Mouse (Mus musculus): ENCODE data around the gene Dock1. TPM values are rescaled to one million over a fixed set of nuclear protein-coding genes. Genes with fewer than 3 reads are reported as not detected.

Dock1 gene
- polyA plus RNA-seq, 1 experiment from 2014 or later, result 5.7 TPM

GRCm38 (mm10) chr7:134804422-134804821 is 134.0 kb downstream of the Dock1 start:
- Histone ChIP-seq H3K4me2 (no peak overlapping the region), H3K27ac (replicated peaks) (no peak overlapping the region), H3K4me1 (peaks cover 23% of the 10 kb centered on the region), H3K27me3 (replicated peaks) (no peaks in the 10 kb centered on the region), H3K9me3 (replicated peaks) (no peaks in the 10 kb centered on the region), H3K9ac (replicated peaks) (no peak overlapping the region), H3K4me3 (replicated peaks) (no peak overlapping the region), H3K36me3 (no peaks in the 10 kb centered on the region)
- 89% methylated on average over 4 of the region's 4 CpGs for WGBS
- ATAC-seq (ENCODE audit: low FRiP score), result no peak

GRCm38 (mm10) chr7:134806799-134807198 is 136.3 kb downstream of the Dock1 start:
- Histone ChIP-seq H3K4me1 (peaks cover 14% of the 10 kb centered on the region), H3K9me3 (replicated peaks) (no peaks in the 10 kb centered on the region), H3K4me2 (no peak overlapping the region), H3K4me3 (replicated peaks) (no peak overlapping the region), H3K36me3 (no peaks in the 10 kb centered on the region), H3K27me3 (replicated peaks) (no peaks in the 10 kb centered on the region), H3K27ac (replicated peaks) (no peak overlapping the region), H3K9ac (replicated peaks) (no peak overlapping the region)
- 80% methylated on average over 6 of the region's 6 CpGs for WGBS
- ATAC-seq (ENCODE audit: low FRiP score), result no peak

DNA sequence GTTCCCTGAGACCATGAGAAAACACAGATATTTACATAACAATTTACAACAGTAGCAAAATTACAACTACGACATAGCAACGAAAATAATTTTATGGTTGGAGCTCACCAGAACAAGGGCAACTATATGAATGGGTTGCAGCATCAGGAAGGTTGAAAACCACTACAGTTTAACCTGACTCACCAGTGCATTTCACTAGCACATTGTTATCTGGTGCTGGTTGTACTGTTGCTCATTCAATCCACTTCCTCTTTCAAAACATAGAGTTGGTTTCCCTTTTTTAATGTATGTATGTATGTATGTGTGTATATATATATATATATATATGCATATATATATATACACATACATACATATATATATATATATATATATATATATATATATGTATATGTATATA is 138.0 kb downstream of the Dock1 start:
- Histone ChIP-seq H3K9ac (replicated peaks) (no peak overlapping the region), H3K4me1 (peaks cover 14% of the 10 kb centered on the region), H3K9me3 (replicated peaks) (no peaks in the 10 kb centered on the region), H3K4me2 (no peak overlapping the region), H3K36me3 (no peaks in the 10 kb centered on the region), H3K4me3 (replicated peaks) (no peak overlapping the region), H3K27ac (replicated peaks) (no peak overlapping the region), H3K27me3 (replicated peaks) (no peaks in the 10 kb centered on the region)
- WGBS, result 93% methylated on average over 2 of the region's 2 CpGs
- ATAC-seq (ENCODE audit: low FRiP score), result no peak

- Histone ChIP-seq H3K36me3 (no peaks in the 10 kb centered on the region), H3K9me3 (replicated peaks) (no peaks in the 10 kb centered on the region), H3K4me3 (replicated peaks) (no peak overlapping the region), H3K4me2 (no peak overlapping the region), H3K9ac (replicated peaks) (no peak overlapping the region), H3K4me1 (peaks cover 13% of the 10 kb centered on the region), H3K27me3 (replicated peaks) (no peaks in the 10 kb centered on the region), H3K27ac (replicated peaks) (no peak overlapping the region)
- no peak for ATAC-seq (ENCODE audit: low FRiP score)
- WGBS, result 90% methylated on average over 6 of the region's 6 CpGs
These were observed 139.0 kb downstream of the Dock1 start for GRCm38 (mm10) chr7:134809241-134809975.

DNA sequence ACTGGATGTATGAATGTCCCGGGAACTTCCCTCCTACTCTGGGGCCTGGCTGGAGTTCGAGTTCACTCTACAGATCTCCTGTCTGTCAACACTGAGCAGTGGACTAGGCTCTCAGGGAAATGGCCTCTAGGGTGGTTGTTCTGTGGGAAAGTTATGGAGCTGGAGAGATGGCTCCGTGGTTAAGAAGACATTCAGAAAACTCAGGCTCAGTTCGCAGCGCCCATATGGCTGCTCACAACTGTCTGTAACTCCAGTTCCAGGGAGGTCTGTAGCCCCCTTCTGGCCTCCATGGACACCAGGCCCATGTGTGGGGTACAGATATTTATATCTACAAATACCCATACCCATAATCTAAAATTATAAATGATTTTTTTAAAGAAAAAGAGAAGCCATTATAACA is 148.0 kb downstream of the Dock1 start:
- H3K4me3 ChIP-seq (replicated peaks), result no peak overlapping the region
- no peak overlapping the region for H3K27ac ChIP-seq (replicated peaks)
- no peaks in the 10 kb centered on the region for H3K9me3 ChIP-seq (replicated peaks)
- H3K36me3 ChIP-seq, result no peaks in the 10 kb centered on the region
- ATAC-seq (ENCODE audit: low FRiP score), result no peak
- H3K4me1 ChIP-seq, result peaks cover 10% of the 10 kb centered on the region; the same call in 1 of the 2 replicates
- no peaks in the 10 kb centered on the region for H3K27me3 ChIP-seq (replicated peaks)
- WGBS, result 93% methylated on average over 5 of the region's 5 CpGs
- H3K4me2 ChIP-seq, result no peak overlapping the region
- no peak overlapping the region for H3K9ac ChIP-seq (replicated peaks)

- peaks cover 16% of the 10 kb centered on the region for H3K4me1 ChIP-seq
- no peaks in the 10 kb centered on the region for H3K9me3 ChIP-seq (replicated peaks)
- H3K4me2 ChIP-seq, result no peak overlapping the region
- no peaks in the 10 kb centered on the region for H3K27me3 ChIP-seq (replicated peaks)
- H3K36me3 ChIP-seq, result no peaks in the 10 kb centered on the region
- H3K27ac ChIP-seq (replicated peaks), result no peak overlapping the region
- no peak for ATAC-seq (ENCODE audit: low FRiP score)
- 68% methylated on average over 1 of the region's 1 CpGs for WGBS
- no peak overlapping the region for H3K9ac ChIP-seq (replicated peaks)
- H3K4me3 ChIP-seq (replicated peaks), result no peak overlapping the region
These were observed 150.8 kb downstream of the Dock1 start for GRCm38 (mm10) chr7:134821264-134821663.

- H3K9ac ChIP-seq (replicated peaks), result no peak overlapping the region
- WGBS, result 81% methylated on average over 3 of the region's 3 CpGs
- ATAC-seq (ENCODE audit: low FRiP score), result no peak
These were observed 151.6 kb downstream of the Dock1 start for GRCm38 (mm10) chr7:134822006-134822405.

DNA sequence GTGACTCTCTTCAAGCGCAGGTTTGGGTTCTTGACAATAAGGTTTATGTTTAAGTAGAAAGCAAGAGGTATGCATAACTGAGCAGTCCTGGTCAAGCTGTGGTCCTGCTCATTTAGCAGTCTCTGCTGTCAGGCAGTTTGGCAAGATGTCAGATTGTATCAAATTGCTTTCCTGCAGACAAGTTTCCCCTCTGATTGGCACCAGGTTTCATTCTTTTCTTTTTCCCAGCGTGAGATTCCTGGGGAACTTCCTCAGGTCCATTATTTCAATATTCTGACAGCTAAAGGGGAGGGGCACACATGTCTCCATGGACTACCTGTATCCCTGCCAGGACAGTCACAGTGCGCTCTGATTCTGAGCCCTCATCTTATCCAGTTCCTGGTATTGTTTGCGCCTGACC is 153.4 kb downstream of the Dock1 start:
- Histone ChIP-seq H3K27ac (replicated peaks) (no peak overlapping the region), H3K27me3 (replicated peaks) (no peaks in the 10 kb centered on the region), H3K9ac (replicated peaks) (no peak overlapping the region), H3K9me3 (replicated peaks) (no peaks in the 10 kb centered on the region), H3K4me1 (peaks cover 16% of the 10 kb centered on the region), H3K4me3 (replicated peaks) (no peak overlapping the region), H3K36me3 (no peaks in the 10 kb centered on the region), H3K4me2 (no peak overlapping the region)
- ATAC-seq (ENCODE audit: low FRiP score), result no peak
- WGBS, result 62% methylated on average over 4 of the region's 4 CpGs

More at GRCm38 (mm10) chr7:134822006-134822405, 151.6 kb downstream of the Dock1 start:
- Histone ChIP-seq H3K27ac (replicated peaks) (no peak overlapping the region), H3K4me1 (peaks cover 16% of the 10 kb centered on the region), H3K27me3 (replicated peaks) (no peaks in the 10 kb centered on the region), H3K9me3 (replicated peaks) (no peaks in the 10 kb centered on the region), H3K4me3 (replicated peaks) (no peak overlapping the region), H3K4me2 (no peak overlapping the region), H3K36me3 (no peaks in the 10 kb centered on the region)

GRCm38 (mm10) chr7:134840066-134840465 is 169.6 kb downstream of the Dock1 start:
- Histone ChIP-seq H3K36me3 (no peaks in the 10 kb centered on the region), H3K4me2 (no peak overlapping the region), H3K9me3 (replicated peaks) (no peaks in the 10 kb centered on the region), H3K4me1 (no peaks in the 10 kb centered on the region), H3K27ac (replicated peaks) (no peak overlapping the region), H3K9ac (replicated peaks) (no peak overlapping the region), H3K4me3 (replicated peaks) (no peak overlapping the region), H3K27me3 (replicated peaks) (no peaks in the 10 kb centered on the region)
- no peak for ATAC-seq (ENCODE audit: low FRiP score)
- 83% methylated on average over 2 of the region's 2 CpGs for WGBS

DNA sequence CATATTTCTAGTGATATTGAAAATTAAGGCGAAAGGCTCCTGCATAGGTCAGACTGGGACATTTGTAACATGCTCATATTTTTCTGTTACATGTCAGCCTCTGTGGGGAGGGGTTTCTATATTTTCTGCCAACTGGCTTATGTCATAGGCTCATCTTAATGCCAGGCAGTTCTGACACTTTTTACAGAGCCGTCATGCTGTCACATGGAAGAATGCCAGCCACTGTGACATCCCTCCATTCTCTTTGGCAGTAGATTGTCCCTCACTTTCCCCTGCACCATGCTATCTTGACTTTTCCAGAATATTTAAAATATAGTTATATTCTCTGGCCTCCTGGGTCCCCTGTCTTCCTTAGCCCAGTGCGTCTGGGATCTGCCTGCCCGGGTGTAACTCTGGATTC is 172.3 kb downstream of the Dock1 start:
- H3K36me3 ChIP-seq, result no peaks in the 10 kb centered on the region
- ATAC-seq (ENCODE audit: low FRiP score), result no peak
- H3K27ac ChIP-seq (replicated peaks), result no peak overlapping the region
- 84% methylated on average over 4 of the region's 4 CpGs for WGBS
- no peaks in the 10 kb centered on the region for H3K27me3 ChIP-seq (replicated peaks)
- no peak overlapping the region for H3K4me2 ChIP-seq
- no peaks in the 10 kb centered on the region for H3K9me3 ChIP-seq (replicated peaks)
- H3K9ac ChIP-seq (replicated peaks), result no peak overlapping the region
- H3K4me1 ChIP-seq, result no peaks in the 10 kb centered on the region
- no peak overlapping the region for H3K4me3 ChIP-seq (replicated peaks)

- no peaks in the 10 kb centered on the region for H3K36me3 ChIP-seq
- ATAC-seq (ENCODE audit: low FRiP score), result no peak
- WGBS, result 59% methylated on average over 6 of the region's 6 CpGs
These were observed 191.5 kb downstream of the Dock1 start for GRCm38 (mm10) chr7:134862000-134862399.

DNA sequence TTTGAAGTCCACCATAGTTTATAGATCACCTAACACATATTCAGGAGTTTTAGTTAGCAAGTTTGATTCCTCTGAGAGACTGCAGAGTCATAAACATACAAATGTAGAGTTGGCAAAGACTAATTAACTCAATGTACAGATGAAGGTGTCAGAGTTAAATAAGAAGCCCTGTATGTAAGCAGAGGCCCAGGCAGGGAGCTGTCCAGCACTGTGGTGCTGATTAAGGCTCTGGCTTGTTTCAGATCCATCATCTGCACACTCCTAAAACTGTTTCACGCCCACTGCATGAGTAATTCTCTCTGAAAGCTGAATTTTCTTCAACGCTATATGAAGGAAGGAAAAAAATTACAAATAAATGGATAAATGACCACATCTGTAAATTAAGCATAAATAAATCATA is 193.7 kb downstream of the Dock1 start:
- Histone ChIP-seq H3K9ac (replicated peaks) (no peak overlapping the region), H3K4me1 (0 out of 2 replicates have a peak, but pooled peaks cover 3% of the 10 kb centered on the region), H3K27me3 (replicated peaks) (no peaks in the 10 kb centered on the region), H3K36me3 (no peaks in the 10 kb centered on the region), H3K9me3 (replicated peaks) (no peaks in the 10 kb centered on the region), H3K4me2 (no peak overlapping the region), H3K4me3 (replicated peaks) (no peak overlapping the region), H3K27ac (replicated peaks) (no peak overlapping the region)
- no peak for ATAC-seq (ENCODE audit: low FRiP score)
- 86% methylated on average over 2 of the region's 2 CpGs for WGBS

More at GRCm38 (mm10) chr7:134862000-134862399, 191.5 kb downstream of the Dock1 start:
- H3K27me3 ChIP-seq (replicated peaks), result no peaks in the 10 kb centered on the region
- H3K9me3 ChIP-seq (replicated peaks), result no peaks in the 10 kb centered on the region
- H3K27ac ChIP-seq (replicated peaks), result no peak overlapping the region
- H3K4me1 ChIP-seq, result 0 out of 2 replicates have a peak, but pooled peaks cover 3% of the 10 kb centered on the region
- H3K4me2 ChIP-seq, result no peak overlapping the region
- no peak overlapping the region for H3K9ac ChIP-seq (replicated peaks)
- H3K4me3 ChIP-seq (replicated peaks), result no peak overlapping the region
